Mouse (Mus musculus) heart, postnatal 0 days (tissue): Measurements from ENCODE around the gene Phf7. TPM values are rescaled to one million over a fixed set of nuclear protein-coding genes. Genes with fewer than 3 reads are reported as not detected.

Experiments
- ATAC-seq: fragments of 200-750 bp; cut with Nextera tagmentation; 2 replicates; pipeline ENCODE4 v1.8.0; 2017; ENCODE audit warnings: low read depth, moderate number of reproducible peaks, moderate library complexity; ENCODE audit not compliant: insufficient read depth
- DNase-seq: peaks from one replicate; pipeline ENCODE4 v3.0.0-alpha.2; 2016; ENCODE audit warnings: low spot score
- H3K27ac ChIP-seq: fragments of 300-500 bp; sonication (generic); 2 replicates; pipeline ENCODE4 v1.5.1; 2014; ENCODE audit warnings: low read depth, mild to moderate bottlenecking
- H3K27me3 ChIP-seq: fragments of 300-500 bp; sonication (generic); 2 replicates; pipeline ENCODE4 v1.6.1; 2014; ENCODE audit warnings: low read length, mixed read lengths; ENCODE audit not compliant: control insufficient read depth, insufficient read depth
- H3K36me3 ChIP-seq: fragments of 300-500 bp; sonication (generic); replicated peaks from 2 replicates; pipeline ENCODE4 v1.6.1; 2014; ENCODE audit warnings: low read length, mixed read lengths; ENCODE audit not compliant: control insufficient read depth, insufficient read depth
- H3K4me1 ChIP-seq: fragments of 300-500 bp; sonication (generic); 2 replicates; pipeline ENCODE4 v1.6.1; 2014; ENCODE audit warnings: antibody characterized with exemption; ENCODE audit not compliant: control insufficient read depth, insufficient read depth
- H3K4me2 ChIP-seq: fragments of 300-500 bp; sonication (generic); 2 replicates; pipeline ENCODE4 v1.6.1; 2014; ENCODE audit warnings: low read depth, mild to moderate bottlenecking, low read length, moderate library complexity
- H3K4me3 ChIP-seq: fragments of 300-500 bp; sonication (generic); 2 replicates; pipeline ENCODE4 v1.5.1; 2014; ENCODE audit warnings: low read depth, low read length
- H3K9ac ChIP-seq: fragments of 300-500 bp; sonication (generic); replicated peaks from 2 replicates; pipeline ENCODE4 v1.6.1; 2014; ENCODE audit warnings: low read depth, low read length, mixed read lengths
- H3K9me3 ChIP-seq: fragments of 300-500 bp; sonication (generic); replicated peaks from 2 replicates; pipeline ENCODE4 v1.6.1; 2016; ENCODE audit warnings: low read length; ENCODE audit not compliant: control insufficient read depth
- CTCF ChIP-seq: IDR thresholded peaks from 2 replicates; pipeline ENCODE4 v1.5.1; 2016; ENCODE audit warnings: antibody characterized with exemption, control low read depth, low read depth
- EP300 ChIP-seq: IDR thresholded peaks from 2 replicates; pipeline ENCODE4 v1.6.1; 2016; ENCODE audit warnings: antibody characterized with exemption, low read depth
- WGBS: fragments of 180-500 bp; shearing (Covaris S2); extraction: QIAGEN DNeasy Blood & Tissue Kit; methylation state at CpG from one replicate; pipeline ENCODE4 v1.1.7; 2014; 5-methylcytosine and 5-hydroxymethylcytosine counted together
- polyA plus RNA-seq: library from polyadenylated mRNA; unstranded; fragments of >200 nt; fragmentation: Nextera tagmentation; extraction: Ambion mirVana; gene quantifications from 2 replicates; pipeline ENCODE4 v1.2.1, GENCODE M21; 2015
- total RNA-seq: library from RNA; depleted of rRNA; stranded (reverse); fragments of >200 nt; gene quantifications from 2 replicates; pipeline ENCODE4 v1.2.3, GENCODE M21; 2014; ENCODE audit warnings: low replicate concordance

Phf7 gene
- total and polyA plus RNA-seq, 2 experiments from 2014 or later: 2.1 to 12.5 TPM

DNA sequence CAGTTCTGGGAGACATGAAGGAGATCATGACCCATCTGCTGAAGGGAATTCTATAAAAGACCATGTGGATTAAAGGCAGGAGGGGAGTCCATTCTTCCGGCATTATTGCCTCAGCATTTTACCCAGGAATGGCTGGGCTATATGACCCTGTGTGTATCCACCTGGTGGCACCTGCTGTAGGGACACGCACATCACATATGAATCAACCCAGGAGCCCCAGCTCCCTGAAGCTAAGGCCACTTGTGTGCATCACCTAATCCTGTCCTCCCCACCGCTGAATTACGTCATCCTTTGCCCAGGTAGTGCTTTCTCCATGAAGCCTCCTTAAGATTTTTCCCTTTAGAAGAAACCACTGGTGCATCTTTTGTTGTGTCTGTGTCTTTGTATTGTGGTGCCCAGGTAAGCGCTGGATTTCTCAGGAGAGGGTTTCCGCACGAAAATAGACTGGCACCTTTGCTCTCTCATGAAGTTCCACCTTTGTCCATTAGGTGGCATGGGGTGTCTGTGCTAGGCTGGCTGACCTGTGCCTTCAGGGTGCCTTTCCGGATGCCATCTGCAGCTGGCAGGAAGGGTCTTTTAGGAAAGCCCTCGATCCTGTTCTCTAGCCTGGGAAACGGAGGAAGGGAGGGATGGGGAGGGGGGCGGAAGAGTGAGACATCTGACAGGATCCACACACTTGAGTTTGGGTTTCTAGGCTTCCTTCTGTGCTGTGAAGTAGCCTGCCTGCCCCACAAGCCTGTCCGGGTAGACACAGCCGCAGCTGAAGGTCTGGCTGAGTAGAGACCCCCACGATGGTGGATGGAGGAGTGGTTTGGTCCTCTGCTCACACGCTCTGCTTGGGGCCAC lies 35.7 kb downstream of the Phf7 start:
- TF ChIP-seq EP300 (no peak), CTCF (peak; percentile 97)
- ATAC-seq: peak; percentile 15
- Histone ChIP-seq H3K4me2 (no peak overlapping the region), H3K9me3 (no peaks in the 10 kb centered on the region), H3K36me3 (peaks cover 16% of the 10 kb centered on the region), H3K27ac (peak overlapping the region; percentile 40; the same call in 1 of the 2 replicates), H3K4me3 (no peak overlapping the region), H3K27me3 (no peaks in the 10 kb centered on the region), H3K4me1 (peaks cover 19% of the 10 kb centered on the region), H3K9ac (0 out of 2 replicates have a peak overlapping the region, but pooled peaks have one; percentile 23)
- WGBS: 28% methylated on average over 15 of the region's 15 CpGs
- no peak for DNase-seq

DNA sequence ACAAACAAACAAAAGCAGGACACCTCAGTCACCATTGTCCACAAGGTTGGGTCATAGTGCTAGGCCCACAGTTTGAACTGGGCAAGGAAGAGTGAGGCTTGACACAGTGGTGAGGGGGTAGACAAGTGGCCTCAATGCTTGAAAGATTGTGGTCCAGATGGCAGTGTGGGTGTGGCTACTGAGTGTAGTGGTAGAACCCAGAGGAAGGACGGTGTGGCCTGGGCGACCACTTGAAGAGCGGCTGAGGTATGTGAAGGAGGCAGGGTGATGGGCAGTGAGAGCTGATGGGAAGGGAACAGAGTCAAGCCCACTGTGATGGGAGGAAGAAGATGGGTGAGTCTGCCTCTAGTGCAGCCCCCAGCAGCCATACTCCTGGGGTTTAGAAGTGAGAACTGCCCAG lies 36.4 kb downstream of the Phf7 start:
- Histone ChIP-seq H3K36me3 (peaks cover 22% of the 10 kb centered on the region), H3K27ac (peak overlapping the region; percentile 77), H3K4me1 (peaks cover 19% of the 10 kb centered on the region), H3K9me3 (no peaks in the 10 kb centered on the region), H3K27me3 (no peaks in the 10 kb centered on the region), H3K9ac (no peak overlapping the region), H3K4me3 (no peak overlapping the region), H3K4me2 (no peak overlapping the region)
- WGBS: 60% methylated on average over 3 of the region's 3 CpGs
- ATAC-seq (peak; percentile 24), DNase-seq (no peak)
- TF ChIP-seq EP300 (no peak), CTCF (no peak)

DNA sequence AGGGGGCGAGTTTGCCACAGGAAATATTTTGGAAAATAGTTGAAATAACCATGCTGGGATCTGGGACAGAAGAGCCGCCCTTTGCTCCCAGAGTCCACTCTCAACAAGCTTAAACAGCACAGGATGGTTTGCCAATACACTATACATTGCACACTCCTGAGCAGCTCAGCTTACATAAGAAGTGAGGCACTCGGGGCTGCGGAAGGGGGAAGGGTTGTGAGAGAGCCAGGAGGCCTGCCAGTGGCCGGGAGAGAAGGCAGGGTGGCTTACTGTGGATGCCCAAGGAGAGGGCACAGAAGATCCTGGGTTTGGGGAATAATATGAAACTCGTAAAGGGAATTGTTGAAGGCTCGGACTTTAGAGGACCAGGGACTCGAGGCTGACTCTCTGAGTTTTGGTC lies 37.2 kb downstream of the Phf7 start:
- ATAC-seq (no peak), DNase-seq (no peak)
- peaks cover 22% of the 10 kb centered on the region for H3K36me3 ChIP-seq
- 33% methylated on average over 8 of the region's 8 CpGs for WGBS
- TF ChIP-seq CTCF: no peak
- peak; percentile 78; the same call in 1 of the 2 replicates for TF ChIP-seq EP300
- H3K27ac ChIP-seq: peak overlapping the region; percentile 77
- H3K9ac ChIP-seq: no peak overlapping the region
- H3K9me3 ChIP-seq: no peaks in the 10 kb centered on the region
- H3K4me2 ChIP-seq: no peak overlapping the region
- H3K27me3 ChIP-seq: no peaks in the 10 kb centered on the region
- H3K4me1 ChIP-seq: peaks cover 19% of the 10 kb centered on the region
- no peak overlapping the region for H3K4me3 ChIP-seq

DNA sequence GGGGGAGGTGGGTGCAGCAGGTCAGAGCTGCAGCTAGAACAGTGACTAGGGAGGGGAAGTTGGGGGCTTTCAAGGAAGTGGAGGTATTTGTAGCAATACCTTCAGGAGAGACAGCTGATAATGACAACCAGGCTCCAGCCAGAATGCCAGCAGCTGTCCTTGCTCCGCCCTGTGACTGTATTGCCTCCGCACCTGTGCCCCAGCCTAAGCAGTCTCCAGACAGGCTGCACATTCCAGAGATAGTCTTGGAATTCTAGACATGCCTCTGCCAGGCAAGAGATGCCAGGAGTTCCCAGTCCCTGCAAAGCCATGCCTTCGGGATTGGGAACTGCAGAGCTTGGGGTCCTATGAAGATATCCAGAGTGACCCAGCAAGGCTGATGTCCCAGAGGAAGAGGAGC lies 38.6 kb downstream of the Phf7 start:
- WGBS: 38% methylated on average over 3 of the region's 3 CpGs
- peak overlapping the region; percentile 26 for H3K9ac ChIP-seq
- H3K4me3 ChIP-seq: no peak overlapping the region
- H3K4me1 ChIP-seq: peaks cover 20% of the 10 kb centered on the region
- H3K27me3 ChIP-seq: no peaks in the 10 kb centered on the region
- TF ChIP-seq CTCF (no peak), EP300 (no peak)
- peaks cover 22% of the 10 kb centered on the region for H3K36me3 ChIP-seq
- H3K4me2 ChIP-seq: peak overlapping the region; percentile 87
- ATAC-seq (no peak), DNase-seq (no peak)
- H3K27ac ChIP-seq: peak overlapping the region; percentile 77
- H3K9me3 ChIP-seq: no peaks in the 10 kb centered on the region

DNA sequence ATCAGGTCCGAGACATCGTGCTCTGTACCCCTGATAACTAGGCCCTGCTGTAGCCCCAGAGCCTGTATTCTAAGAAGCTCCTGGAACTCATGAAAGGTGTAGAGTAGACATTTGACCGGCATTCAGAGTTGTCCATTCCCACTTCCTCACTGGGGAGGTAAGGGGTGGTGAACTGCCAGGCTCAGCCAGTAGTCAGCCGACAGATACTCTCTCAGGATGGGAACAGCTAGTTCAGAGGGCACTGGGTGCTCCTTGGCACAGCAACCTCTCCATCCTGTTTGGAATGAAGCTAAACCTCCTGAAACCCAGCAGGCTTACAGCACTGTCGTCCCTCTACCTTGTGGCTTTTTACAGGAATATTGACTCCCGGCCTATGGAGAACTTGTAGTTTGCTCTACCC lies 39.3 kb downstream of the Phf7 start:
- 53% methylated on average over 6 of the region's 6 CpGs for WGBS
- no peak for ATAC-seq
- Histone ChIP-seq H3K36me3 (peaks cover 22% of the 10 kb centered on the region), H3K4me2 (peak overlapping the region; percentile 87), H3K4me1 (peaks cover 20% of the 10 kb centered on the region), H3K9ac (peak overlapping the region; percentile 26), H3K27ac (peak overlapping the region; percentile 77), H3K4me3 (peak overlapping the region; percentile 76), H3K27me3 (no peaks in the 10 kb centered on the region), H3K9me3 (no peaks in the 10 kb centered on the region)
- TF ChIP-seq EP300 (peak; percentile 2; the same call in 1 of the 2 replicates), CTCF (no peak)
- no peak for DNase-seq
